Mouse (Mus musculus) pancreas, adult 10 weeks (tissue): Measurements from ENCODE around the gene Gm21698. TPM values are rescaled to one million over a fixed set of nuclear protein-coding genes. Genes with fewer than 3 reads are reported as not detected.

Experiments used
- polyA plus RNA-seq: library from polyadenylated mRNA; stranded (reverse); fragments of 350-450 nt; fragmentation: Illumina TruSeq; extraction: RNeasy Lipid Tissue Mini Kit (QIAGEN cat#74804); gene quantifications from one replicate; pipeline ENCODE4 v1.2.3, GENCODE M21; 2015; ENCODE audit warnings: low read depth, low replicate concordance; ENCODE audit not compliant: insufficient read depth

Gm21698 gene
- polyA plus RNA-seq = not detected

DNA sequence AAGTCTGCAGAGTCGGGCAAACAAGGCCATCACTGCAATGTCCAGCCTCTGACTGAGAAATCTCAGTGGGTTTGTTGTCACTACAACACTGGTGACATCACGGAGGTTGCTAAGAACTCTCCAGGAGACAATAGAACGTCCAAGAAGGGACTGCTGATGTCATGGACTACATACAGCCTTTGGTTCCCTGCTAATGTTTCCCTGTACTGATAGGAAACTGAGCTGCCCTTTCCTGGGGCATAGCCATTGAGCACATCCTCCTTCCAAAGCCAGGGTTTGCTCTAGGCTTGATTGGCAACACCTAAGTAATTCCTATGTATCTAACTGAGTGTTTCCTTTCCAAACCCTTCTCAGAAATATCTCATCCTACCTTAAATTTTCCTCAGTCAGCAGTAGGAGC lies at the start of gene Gm21698:
Gene Gm21698 (minus strand): TSS at position 101 of the 400 bp plus-strand sequence.

GRCm38 (mm10) chr5:26022816-26023215 lies 34.4 kb upstream of the Gm21698 start, which contains the start of gene Gm5862:
Gm5862 (minus strand) TSS chr5:26022916.

DNA sequence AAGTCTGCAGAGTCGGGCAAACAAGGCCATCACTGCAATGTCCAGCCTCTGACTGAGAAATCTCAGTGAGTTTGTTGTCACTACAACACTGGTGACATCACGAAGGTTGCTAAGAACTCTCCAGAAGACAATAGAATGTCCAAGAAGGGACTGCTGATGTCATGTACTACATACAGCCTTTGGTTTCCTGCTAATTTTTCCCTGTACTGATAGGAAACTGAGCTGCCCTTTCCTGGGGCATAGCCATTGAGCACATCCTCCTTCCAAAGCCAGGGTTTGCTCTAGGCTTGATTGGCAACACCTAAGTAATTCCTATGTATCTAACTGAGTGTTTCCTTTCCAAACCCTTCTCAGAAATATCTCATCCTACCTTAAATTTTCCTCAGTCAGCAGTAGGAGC lies 16.2 kb upstream of the Gm21698 start, which contains the start of gene Gm1979:
Gene Gm1979 (minus strand): TSS at position 101 of the 400 bp plus-strand sequence.

DNA sequence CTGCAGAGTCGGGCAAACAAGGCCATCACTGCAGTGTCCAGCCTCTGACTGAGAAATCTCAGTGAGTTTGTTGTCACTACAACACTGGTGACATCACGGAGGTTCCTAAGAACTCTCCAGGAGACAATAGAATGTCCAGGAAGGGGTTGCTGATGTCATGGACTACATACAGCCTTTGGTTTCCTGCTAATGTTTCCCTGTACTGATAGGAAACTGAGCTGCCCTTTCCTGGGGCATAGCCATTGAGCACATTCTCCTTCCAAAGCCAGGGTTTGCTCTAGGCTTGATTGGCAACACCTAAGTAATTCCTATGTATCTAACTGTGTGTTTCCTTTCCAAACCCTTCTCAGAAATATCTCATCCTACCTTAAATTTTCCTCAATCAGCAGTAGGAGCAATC lies 15.9 kb downstream of the Gm21698 start, which contains the start of gene Gm21680:
Gene Gm21680 (minus strand): TSS at position 101 of the 400 bp plus-strand sequence.

GRCm38 (mm10) chr5:25954317-25954716 lies 34.1 kb downstream of the Gm21698 start, which contains the start of gene Gm21671:
Gm21671 (minus strand) TSS chr5:25954417.

GRCm38 (mm10) chr5:25942281-25942680 lies 46.2 kb downstream of the Gm21698 start, which contains the start of gene Gm21663:
Gm21663 (minus strand) TSS chr5:25942381.

Other genes starting within 250 kb of the Gm21698 start
- gene Actr3b, start 228.7 kb downstream of the Gm21698 start, polyA plus RNA-seq = 0.54 TPM
- gene Gm21663, start 46.3 kb downstream of the Gm21698 start, polyA plus RNA-seq = not detected
- gene Gm21671, start 34.2 kb downstream of the Gm21698 start, polyA plus RNA-seq = not detected
- gene Gm21680, start 16.0 kb downstream of the Gm21698 start, polyA plus RNA-seq = not detected
- gene Gm1979, start 16.1 kb upstream of the Gm21698 start, polyA plus RNA-seq = not detected
- not detected for gene Gm5862, start 34.3 kb upstream of the Gm21698 start, polyA plus RNA-seq
- gene Speer4a, start 50.9 kb upstream of the Gm21698 start, polyA plus RNA-seq = not detected
- gene Gm7347, start 69.9 kb upstream of the Gm21698 start, polyA plus RNA-seq = not detected
- gene Gm10471, start 100.6 kb upstream of the Gm21698 start, polyA plus RNA-seq = not detected
- not detected for gene 5031410I06Rik, start 116.7 kb upstream of the Gm21698 start, polyA plus RNA-seq
- gene Gm10220, start 132.8 kb upstream of the Gm21698 start, polyA plus RNA-seq = not detected